8 mouse cellular contexts compared by ENCODE assay signal in genomic region chr13:23465600-23466109, GRCm38 (mm10). TPM values are rescaled to one million over a fixed set of nuclear protein-coding genes. Genes with fewer than 3 reads are reported as not detected.
DNase-seq lines count a peak whose midpoint lies in the region; ATAC-seq and TF ChIP-seq lines count a peak whose summit lies in the region.

Gene Btn1a1, minus strand, starts transcription at chr13:23465901.

- no peaks in the 10 kb centered on the region for H3K9me3 ChIP-seq in kidney, embryonic 14.5 days (ENCODE audit: control insufficient read depth, low read length)
- no peaks in the 10 kb centered on the region for H3K9me3 ChIP-seq in heart, embryonic 16.5 days (replicated peaks; ENCODE audit: control insufficient read depth, low read length)

- peaks cover 5% of the 10 kb centered on the region; the same call in 1 of the 2 replicates for H3K4me1 ChIP-seq in kidney, embryonic 14.5 days (ENCODE audit: control insufficient read depth, insufficient read depth, low read length)
- H3K4me1 ChIP-seq in bone marrow, adult 2 months (ENCODE audit: control insufficient read depth, insufficient read depth, low read length) = no peaks in the 10 kb centered on the region; the same call in 1 of the 2 replicates
- peaks cover 11% of the 10 kb centered on the region for H3K4me1 ChIP-seq in heart, embryonic 16.5 days (ENCODE audit: control insufficient read depth, insufficient read depth, low read length)

- no peaks in the 10 kb centered on the region for H3K36me3 ChIP-seq in kidney, embryonic 14.5 days (ENCODE audit: control insufficient read depth, insufficient read depth, low read length)
- no peaks in the 10 kb centered on the region for H3K36me3 ChIP-seq in heart, embryonic 16.5 days (ENCODE audit: control insufficient read depth, insufficient read depth)
- H3K36me3 ChIP-seq in macrophage (ENCODE audit: inconsistent target) = no peaks in the 10 kb centered on the region

- TF ChIP-seq POLR2A in bone marrow, adult 2 months (IDR thresholded peaks at IDR 0.05; ENCODE audit: borderline replicate concordance, control insufficient read depth, low read depth, low read length) = no peak

- under 1% methylated on average over 7 of the region's 7 CpGs for WGBS in kidney, embryonic 14.5 days
- WGBS in bone marrow, adult 2 months = 1% methylated on average over 7 of the region's 7 CpGs
- 6% methylated on average over 7 of the region's 7 CpGs for WGBS in heart, embryonic 16.5 days
- 5% methylated on average over 7 of the region's 7 CpGs for WGBS in macrophage (ENCODE audit: missing documents)

- ATAC-seq in kidney, embryonic 14.5 days (ENCODE audit: low FRiP score, low TSS enrichment) = no peak
- no peak for ATAC-seq in heart, embryonic 16.5 days (replicated peaks; ENCODE audit: extremely low read depth, insufficient read depth, low FRiP score)

- no peak for TF ChIP-seq CTCF in bone marrow, adult 2 months (IDR thresholded peaks at IDR 0.05; ENCODE audit: control insufficient read depth, insufficient read depth, low read length)

- H3K4me2 ChIP-seq in kidney, embryonic 14.5 days (replicated peaks; ENCODE audit: low read depth, low read length) = peak within 1 kb of the TSS; percentile 88
- H3K4me2 ChIP-seq in heart, embryonic 16.5 days (ENCODE audit: low read depth, low read length) = peak within 1 kb of the TSS; percentile 91

- peak within 1 kb of the TSS; percentile 59 for H3K4me3 ChIP-seq in kidney, embryonic 14.5 days (ENCODE audit: low read length)
- H3K4me3 ChIP-seq in bone marrow, adult 2 months (replicated peaks; ENCODE audit: control insufficient read depth, low read depth, low read length) = peak within 1 kb of the TSS; percentile 35
- H3K4me3 ChIP-seq in heart, embryonic 16.5 days (ENCODE audit: low read length) = peak within 1 kb of the TSS; percentile 70
- peak within 1 kb of the TSS; percentile 39 for H3K4me3 ChIP-seq in macrophage (ENCODE audit: inconsistent target)

- no peak within 1 kb of the TSS for H3K27ac ChIP-seq in kidney, embryonic 14.5 days (ENCODE audit: low read depth, low read length)
- no peak within 1 kb of the TSS for H3K27ac ChIP-seq in bone marrow, adult 2 months (ENCODE audit: control insufficient read depth, insufficient read depth, low read depth, low read length, poor library complexity)
- H3K27ac ChIP-seq in heart, embryonic 16.5 days (ENCODE audit: low read length) = no peak within 1 kb of the TSS
- H3K27ac ChIP-seq in macrophage = no peak within 1 kb of the TSS

- DNase-seq in kidney, postnatal 36 days = no peak
- DNase-seq in thymus, postnatal 14 days = peak; percentile 28
- DNase-seq in lung, postnatal 25 days (ENCODE audit: low spot score) = no peak
- no peak for DNase-seq in right cerebral cortex, postnatal 36 days (ENCODE audit: low spot score in 2 of 2)

- H3K79me2 ChIP-seq in macrophage (ENCODE audit: inconsistent target) = no peaks in the 10 kb centered on the region

- H3K27me3 ChIP-seq in kidney, embryonic 14.5 days (ENCODE audit: control insufficient read depth, insufficient read depth, low read length) = no peaks in the 10 kb centered on the region
- 0 out of 2 replicates have a peak, but pooled peaks cover 2% of the 10 kb centered on the region for H3K27me3 ChIP-seq in heart, embryonic 16.5 days (ENCODE audit: control insufficient read depth, insufficient read depth, low read length)

- peak within 1 kb of the TSS; percentile 47; the same call in 1 of the 2 replicates for H3K9ac ChIP-seq in kidney, embryonic 14.5 days (ENCODE audit: low read depth, low read length)
- H3K9ac ChIP-seq in heart, embryonic 16.5 days (ENCODE audit: low read length) = peak within 1 kb of the TSS; percentile 74

RNA-seq across cellular contexts. Expression of gene Btn1a1, which starts in this region (rescaled TPM):
- 0.09 TPM in 2 replicates for polyA plus RNA-seq in kidney, embryonic 14.5 days (2014; fragmentation: Nextera tagmentation; extraction: Ambion mirVana)
- polyA plus RNA-seq in bone marrow, adult 2 months (2011; ENCODE audit: insufficient read depth, insufficient read length, low replicate concordance, missing spikeins) = 0.87 and 3.1 TPM in 2 replicates
- polyA plus RNA-seq in heart, embryonic 16.5 days (2015; fragmentation: Nextera tagmentation; extraction: Ambion mirVana) = 0.83 and 1.0 TPM in 2 replicates
- total RNA-seq in macrophage (2018; cell fraction: chromatin; rRNA removed) = not detected
- total RNA-seq in macrophage (2018; cell fraction: cytosol; rRNA removed) = not detected
- not detected for total RNA-seq in macrophage (2018; cell fraction: nucleus; rRNA removed)
- polyA plus RNA-seq in macrophage (2018) = not detected in 3 replicates
